Mouse (Mus musculus): Measurements from ENCODE around the gene C9orf72. TPM values are rescaled to one million over a fixed set of nuclear protein-coding genes. Genes with fewer than 3 reads are reported as not detected.
"Not testable (repeated sequence)": the region's sequence is repeated elsewhere in the genome, so short reads cannot be mapped to it uniquely, and the experiment has no call there.

The C9orf72 gene
- 3.8 and 4.0 TPM in 2 replicates for polyA plus RNA-seq (2015; fragmentation: Nextera tagmentation; extraction: Ambion mirVana)

- H3K4me2 ChIP-seq (ENCODE audit: low read depth, low read length): peak within 1 kb of the TSS; percentile 97
- H3K9ac ChIP-seq (ENCODE audit: low read depth, low read length): peak within 1 kb of the TSS; percentile 83
- no peaks in the 10 kb centered on the region for H3K9me3 ChIP-seq (replicated peaks; ENCODE audit: control insufficient read depth, low read length)
- H3K4me1 ChIP-seq (ENCODE audit: control insufficient read depth, low read depth, low read length): peaks cover 5% of the 10 kb centered on the region; the same call in 1 of the 2 replicates
- peak within 1 kb of the TSS; percentile 81 for H3K4me3 ChIP-seq (ENCODE audit: low read depth, low read length)
- peak; percentile 97 for ATAC-seq (ENCODE audit: low read depth)
- H3K27ac ChIP-seq (ENCODE audit: low read length): peak within 1 kb of the TSS; percentile 81
- no peaks in the 10 kb centered on the region for H3K36me3 ChIP-seq (ENCODE audit: control insufficient read depth, insufficient read depth)
- no peaks in the 10 kb centered on the region for H3K27me3 ChIP-seq (ENCODE audit: control insufficient read depth, insufficient read depth, low read depth, low read length)
- WGBS (ENCODE audit: insufficient replicate concordance): under 1% methylated on average over 50 of the region's 51 CpGs
These were observed at the start of gene C9orf72 for GRCm38 (mm10) chr4:35225734-35226495. Gene C9orf72, minus strand, starts transcription at chr4:35226175.

GRCm38 (mm10) chr4:35259006-35259405 is 33.0 kb upstream of the C9orf72 start:
- Histone ChIP-seq H3K27ac (ENCODE audit: low read length) (no peak overlapping the region), H3K27me3 (ENCODE audit: control insufficient read depth, insufficient read depth, low read depth, low read length) (no peaks in the 10 kb centered on the region), H3K4me3 (ENCODE audit: low read depth, low read length) (no peak overlapping the region), H3K9me3 (replicated peaks; ENCODE audit: control insufficient read depth, low read length) (no peaks in the 10 kb centered on the region), H3K9ac (ENCODE audit: low read depth, low read length) (no peak overlapping the region), H3K36me3 (ENCODE audit: control insufficient read depth, insufficient read depth) (no peaks in the 10 kb centered on the region), H3K4me2 (ENCODE audit: low read depth, low read length) (no peak overlapping the region), H3K4me1 (ENCODE audit: control insufficient read depth, low read depth, low read length) (no peaks in the 10 kb centered on the region)
- no peak for ATAC-seq (ENCODE audit: low read depth)
- WGBS (ENCODE audit: insufficient replicate concordance): 16% methylated on average over 9 of the region's 9 CpGs

DNA sequence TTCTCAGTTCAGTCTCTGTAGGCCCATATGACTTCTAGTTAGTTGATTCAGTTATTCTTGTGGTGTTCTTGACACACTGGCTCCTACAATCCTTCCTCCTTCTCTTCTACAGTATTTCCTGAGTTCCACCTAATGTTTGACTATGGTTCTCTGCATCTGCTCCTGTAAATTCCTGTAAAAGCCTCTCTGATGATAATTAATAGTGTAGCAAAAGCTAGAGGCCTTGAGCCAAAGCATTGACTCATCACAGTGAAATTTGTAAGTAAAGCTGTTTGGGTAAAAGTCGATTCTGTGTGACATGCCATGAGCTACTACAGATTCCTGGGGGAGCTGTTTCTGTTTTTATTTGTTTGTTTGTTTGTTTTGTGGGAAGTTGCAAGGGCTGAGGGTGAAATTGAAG is 18.0 kb upstream of the C9orf72 start:
- Histone ChIP-seq H3K4me2 (ENCODE audit: low read depth, low read length) (no peak overlapping the region), H3K27me3 (ENCODE audit: control insufficient read depth, insufficient read depth, low read depth, low read length) (no peaks in the 10 kb centered on the region), H3K27ac (ENCODE audit: low read length) (no peak overlapping the region), H3K9me3 (replicated peaks; ENCODE audit: control insufficient read depth, low read length) (no peaks in the 10 kb centered on the region), H3K4me1 (ENCODE audit: control insufficient read depth, low read depth, low read length) (no peaks in the 10 kb centered on the region), H3K36me3 (ENCODE audit: control insufficient read depth, insufficient read depth) (no peaks in the 10 kb centered on the region), H3K9ac (ENCODE audit: low read depth, low read length) (no peak overlapping the region), H3K4me3 (ENCODE audit: low read depth, low read length) (no peak overlapping the region)
- WGBS (ENCODE audit: insufficient replicate concordance): 48% methylated on average over 1 of the region's 1 CpGs
- no peak for ATAC-seq (ENCODE audit: low read depth)

DNA sequence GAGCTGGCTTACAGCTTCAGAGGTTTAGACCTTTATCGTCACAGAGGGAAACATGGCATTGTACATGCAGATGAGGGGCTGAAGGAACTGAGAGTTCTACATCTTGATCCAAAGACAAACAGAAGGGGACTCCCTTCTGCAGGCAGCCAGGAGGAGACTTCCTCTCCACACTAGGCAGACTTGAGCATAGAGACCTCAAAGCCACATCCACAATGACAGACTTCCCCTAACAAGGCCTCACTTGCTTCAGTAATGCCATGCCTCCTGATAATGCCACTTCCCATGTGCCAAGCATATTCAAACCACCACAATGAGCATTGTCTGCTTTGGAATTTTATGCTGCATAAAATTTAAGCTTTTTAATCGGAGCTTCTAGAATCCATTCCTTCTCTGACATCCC is 15.8 kb upstream of the C9orf72 start:
- H3K9ac ChIP-seq (ENCODE audit: low read depth, low read length): no peak overlapping the region
- H3K9me3 ChIP-seq (replicated peaks; ENCODE audit: control insufficient read depth, low read length): no peaks in the 10 kb centered on the region
- H3K4me3 ChIP-seq (ENCODE audit: low read depth, low read length): no peak overlapping the region
- ATAC-seq (ENCODE audit: low read depth): no peak
- H3K27me3 ChIP-seq (ENCODE audit: control insufficient read depth, insufficient read depth, low read depth, low read length): no peaks in the 10 kb centered on the region
- no peaks in the 10 kb centered on the region for H3K36me3 ChIP-seq (ENCODE audit: control insufficient read depth, insufficient read depth)
- WGBS (ENCODE audit: insufficient replicate concordance): 45% methylated on average over 2 of the region's 2 CpGs
- no peak overlapping the region for H3K27ac ChIP-seq (ENCODE audit: low read length)
- H3K4me1 ChIP-seq (ENCODE audit: control insufficient read depth, low read depth, low read length): no peaks in the 10 kb centered on the region
- H3K4me2 ChIP-seq (ENCODE audit: low read depth, low read length): no peak overlapping the region

DNA sequence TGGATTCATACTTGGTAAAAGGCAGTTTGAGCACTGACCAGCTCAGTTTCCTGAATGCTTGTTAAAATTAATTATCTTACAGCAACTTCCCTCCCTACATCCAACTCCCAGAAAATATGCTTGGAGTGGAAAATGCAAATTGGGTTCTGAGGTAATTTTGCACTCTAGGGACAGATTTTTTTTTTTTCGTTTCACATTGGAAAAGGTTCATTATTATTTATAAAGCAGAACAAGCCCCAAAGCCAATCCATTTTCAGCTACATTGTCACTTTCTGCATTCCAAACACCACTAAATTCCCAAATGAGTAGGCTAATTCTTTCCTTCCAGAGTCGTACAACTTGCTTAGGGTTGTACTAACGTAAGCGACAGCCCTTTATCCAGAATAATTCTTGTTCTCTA is 12.7 kb upstream of the C9orf72 start:
- Histone ChIP-seq H3K27me3 (ENCODE audit: control insufficient read depth, insufficient read depth, low read depth, low read length) (no peaks in the 10 kb centered on the region), H3K4me1 (ENCODE audit: control insufficient read depth, low read depth, low read length) (no peaks in the 10 kb centered on the region), H3K27ac (ENCODE audit: low read length) (no peak overlapping the region), H3K4me3 (ENCODE audit: low read depth, low read length) (no peak overlapping the region), H3K9ac (ENCODE audit: low read depth, low read length) (no peak overlapping the region), H3K36me3 (ENCODE audit: control insufficient read depth, insufficient read depth) (no peaks in the 10 kb centered on the region), H3K4me2 (ENCODE audit: low read depth, low read length) (no peak overlapping the region), H3K9me3 (replicated peaks; ENCODE audit: control insufficient read depth, low read length) (no peaks in the 10 kb centered on the region)
- no peak for ATAC-seq (ENCODE audit: low read depth)
- WGBS (ENCODE audit: insufficient replicate concordance): 75% methylated on average over 4 of the region's 4 CpGs

GRCm38 (mm10) chr4:35238240-35238639 is 12.3 kb upstream of the C9orf72 start:
- H3K4me3 ChIP-seq (ENCODE audit: low read depth, low read length); H3K4me2 ChIP-seq (ENCODE audit: low read depth, low read length); H3K9ac ChIP-seq (ENCODE audit: low read depth, low read length); H3K27me3 ChIP-seq (ENCODE audit: control insufficient read depth, insufficient read depth, low read depth, low read length); ATAC-seq (ENCODE audit: low read depth); H3K27ac ChIP-seq (ENCODE audit: low read length); H3K4me1 ChIP-seq (ENCODE audit: control insufficient read depth, low read depth, low read length); H3K36me3 ChIP-seq (ENCODE audit: control insufficient read depth, insufficient read depth); H3K9me3 ChIP-seq (replicated peaks; ENCODE audit: control insufficient read depth, low read length): not testable (repeated sequence)
- 63% methylated on average over 3 of the region's 3 CpGs for WGBS (ENCODE audit: insufficient replicate concordance)

DNA sequence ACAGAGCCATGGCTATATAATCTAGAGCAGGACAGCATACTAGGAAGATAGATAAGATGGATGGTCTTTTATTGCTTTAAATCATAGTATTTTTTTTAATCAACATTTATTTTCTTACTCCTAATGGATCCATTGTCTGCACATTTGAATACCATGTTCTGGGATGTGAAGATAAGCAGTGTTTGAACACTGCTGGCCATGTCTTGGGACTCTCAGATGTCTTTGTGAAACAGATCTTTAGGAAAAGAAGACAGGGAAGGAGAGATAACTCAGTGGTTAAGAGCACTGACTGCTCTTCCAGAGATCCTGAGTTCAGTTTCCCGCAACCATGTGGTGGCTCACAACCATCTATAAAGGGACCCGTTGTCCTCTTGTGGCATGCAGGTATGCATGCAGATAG is 10.3 kb upstream of the C9orf72 start:
- H3K36me3 ChIP-seq (ENCODE audit: control insufficient read depth, insufficient read depth): no peaks in the 10 kb centered on the region
- no peaks in the 10 kb centered on the region for H3K27me3 ChIP-seq (ENCODE audit: control insufficient read depth, insufficient read depth, low read depth, low read length)
- no peak overlapping the region for H3K4me2 ChIP-seq (ENCODE audit: low read depth, low read length)
- no peaks in the 10 kb centered on the region for H3K4me1 ChIP-seq (ENCODE audit: control insufficient read depth, low read depth, low read length)
- no peaks in the 10 kb centered on the region for H3K9me3 ChIP-seq (replicated peaks; ENCODE audit: control insufficient read depth, low read length)
- 66% methylated on average over 2 of the region's 2 CpGs for WGBS (ENCODE audit: insufficient replicate concordance)
- no peak overlapping the region for H3K9ac ChIP-seq (ENCODE audit: low read depth, low read length)
- ATAC-seq (ENCODE audit: low read depth): no peak
- no peak overlapping the region for H3K4me3 ChIP-seq (ENCODE audit: low read depth, low read length)
- no peak overlapping the region for H3K27ac ChIP-seq (ENCODE audit: low read length)

DNA sequence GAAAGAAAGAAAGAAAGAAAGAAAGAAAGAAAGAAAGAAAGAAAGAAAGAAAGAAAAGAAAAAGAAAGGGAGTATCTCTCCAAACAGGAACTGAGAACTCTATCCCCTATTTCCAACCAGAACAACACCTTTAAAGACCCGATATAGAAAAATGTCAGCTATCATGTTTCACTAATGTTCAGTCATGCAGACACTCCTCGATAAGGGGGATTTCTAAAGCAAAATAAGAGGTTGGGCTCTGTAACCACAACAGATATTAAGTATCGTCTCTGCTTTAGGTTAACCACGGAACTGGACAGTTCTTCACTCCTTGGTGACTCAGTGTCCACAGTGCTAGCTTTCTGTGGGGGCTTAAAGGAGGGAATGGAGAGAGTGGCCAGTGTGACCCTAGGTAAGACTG is 2.3 kb upstream of the C9orf72 start:
- no peak overlapping the region for H3K4me2 ChIP-seq (ENCODE audit: low read depth, low read length)
- H3K36me3 ChIP-seq (ENCODE audit: control insufficient read depth, insufficient read depth): no peaks in the 10 kb centered on the region
- no peak overlapping the region for H3K4me3 ChIP-seq (ENCODE audit: low read depth, low read length)
- WGBS (ENCODE audit: insufficient replicate concordance): 44% methylated on average over 4 of the region's 4 CpGs
- no peak for ATAC-seq (ENCODE audit: low read depth)
- H3K4me1 ChIP-seq (ENCODE audit: control insufficient read depth, low read depth, low read length): peaks cover 5% of the 10 kb centered on the region; the same call in 1 of the 2 replicates
- no peak overlapping the region for H3K27ac ChIP-seq (ENCODE audit: low read length)
- no peak overlapping the region for H3K9ac ChIP-seq (ENCODE audit: low read depth, low read length)
- no peaks in the 10 kb centered on the region for H3K27me3 ChIP-seq (ENCODE audit: control insufficient read depth, insufficient read depth, low read depth, low read length)
- no peaks in the 10 kb centered on the region for H3K9me3 ChIP-seq (replicated peaks; ENCODE audit: control insufficient read depth, low read length)

DNA sequence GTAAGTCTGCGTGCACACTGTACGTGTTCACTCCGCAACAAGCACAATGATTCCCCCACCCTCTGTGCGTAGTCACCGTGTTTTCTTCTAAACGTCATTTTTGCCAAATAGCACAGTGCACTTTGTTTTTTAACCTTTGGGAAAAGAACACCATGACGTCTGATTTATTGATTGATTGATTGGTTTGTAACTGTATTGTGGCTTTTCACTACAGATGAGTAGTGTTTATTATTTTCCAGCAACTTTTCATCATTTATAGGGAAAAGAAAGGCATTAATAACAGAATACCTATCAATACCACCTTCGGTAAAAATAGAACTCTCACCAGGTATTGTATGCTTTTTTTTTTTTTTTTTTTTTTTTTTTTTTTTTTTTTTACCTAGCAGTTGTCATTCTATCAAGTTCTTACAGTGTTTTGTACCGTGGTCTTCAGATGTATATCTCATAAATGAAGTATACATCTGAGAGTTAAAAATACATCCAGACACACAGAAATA is 569 bp upstream of the C9orf72 start:
- WGBS (ENCODE audit: insufficient replicate concordance): 5% methylated on average over 9 of the region's 9 CpGs
- peak overlapping the region; percentile 81 for H3K4me3 ChIP-seq (ENCODE audit: low read depth, low read length)
- H3K9me3 ChIP-seq (replicated peaks; ENCODE audit: control insufficient read depth, low read length): no peaks in the 10 kb centered on the region

More for the DNA sequence above, 569 bp upstream of the C9orf72 start:
- H3K9ac ChIP-seq (ENCODE audit: low read depth, low read length): peak overlapping the region; percentile 83
- H3K4me1 ChIP-seq (ENCODE audit: control insufficient read depth, low read depth, low read length): peaks cover 5% of the 10 kb centered on the region; the same call in 1 of the 2 replicates
- H3K27ac ChIP-seq (ENCODE audit: low read length): peak overlapping the region; percentile 81
- H3K4me2 ChIP-seq (ENCODE audit: low read depth, low read length): peak overlapping the region; percentile 97
- H3K36me3 ChIP-seq (ENCODE audit: control insufficient read depth, insufficient read depth): no peaks in the 10 kb centered on the region
- no peaks in the 10 kb centered on the region for H3K27me3 ChIP-seq (ENCODE audit: control insufficient read depth, insufficient read depth, low read depth, low read length)
- ATAC-seq (ENCODE audit: low read depth): peak; percentile 22; the same call in 1 of the 2 replicates

All from liver, embryonic 16.5 days (tissue).